Mouse (Mus musculus) intestine, embryonic 14.5 days (tissue): Measurements from ENCODE around the gene Ikzf4. TPM values are rescaled to one million over a fixed set of nuclear protein-coding genes. Genes with fewer than 3 reads are reported as not detected.

Experiments used
- ATAC-seq: fragments of 200-750 bp; cut with Nextera tagmentation; replicated peaks from 2 replicates; pipeline ENCODE4 v1.8.0; 2017; ENCODE audit warnings: low read depth, moderate number of reproducible peaks, moderate TSS enrichment, moderate library complexity; ENCODE audit not compliant: low FRiP score, low TSS enrichment
- DNase-seq: peaks from one replicate; pipeline ENCODE4 v3.0.0-alpha.2; 2018; ENCODE audit warnings: low spot score
- H3K27ac ChIP-seq: fragments of 300-500 bp; sonication (generic); 2 replicates; pipeline ENCODE4 v1.5.1; 2014; ENCODE audit warnings: low read depth, mild to moderate bottlenecking, control low read depth
- H3K27me3 ChIP-seq: fragments of 300-500 bp; sonication (generic); replicated peaks from 2 replicates; pipeline ENCODE4 v1.6.1; 2014; ENCODE audit warnings: low read length, control low read depth; ENCODE audit not compliant: control insufficient read depth, insufficient read depth
- H3K36me3 ChIP-seq: fragments of 300-500 bp; sonication (generic); 2 replicates; pipeline ENCODE4 v1.6.1; 2014; ENCODE audit warnings: low read length, control low read depth; ENCODE audit not compliant: control insufficient read depth, insufficient read depth
- H3K4me1 ChIP-seq: fragments of 300-500 bp; sonication (generic); replicated peaks from 2 replicates; pipeline ENCODE4 v1.6.1; 2014; ENCODE audit warnings: low read length, control low read depth, mixed read lengths; ENCODE audit not compliant: control insufficient read depth, insufficient read depth
- H3K4me2 ChIP-seq: fragments of 300-500 bp; sonication (generic); 2 replicates; pipeline ENCODE4 v1.6.1; 2014; ENCODE audit warnings: low read length
- H3K4me3 ChIP-seq: fragments of 300-500 bp; sonication (generic); 2 replicates; pipeline ENCODE4 v1.5.1; 2014; ENCODE audit warnings: low read depth, low read length, control low read depth, mixed read lengths
- H3K9ac ChIP-seq: fragments of 300-500 bp; sonication (generic); 2 replicates; pipeline ENCODE4 v1.6.1; 2014; ENCODE audit warnings: mild to moderate bottlenecking, low read length
- H3K9me3 ChIP-seq: fragments of 300-500 bp; sonication (generic); 2 replicates; pipeline ENCODE4 v1.6.1; 2016; ENCODE audit warnings: low read length, control low read depth; ENCODE audit not compliant: control insufficient read depth
- WGBS: fragments of 180-500 bp; shearing (Covaris S2); extraction: QIAGEN DNeasy Blood & Tissue Kit; methylation state at CpG from one replicate; pipeline ENCODE4 v1.1.7; 2014; 5-methylcytosine and 5-hydroxymethylcytosine counted together
- polyA plus RNA-seq: library from polyadenylated mRNA; unstranded; fragments of >200 nt; fragmentation: Nextera tagmentation; extraction: Ambion mirVana; gene quantifications from 2 replicates; pipeline ENCODE4 v1.2.1, GENCODE M21; 2014

The Ikzf4 gene
- polyA plus RNA-seq, 1 experiment from 2014 or later, result 3.2 TPM

DNA sequence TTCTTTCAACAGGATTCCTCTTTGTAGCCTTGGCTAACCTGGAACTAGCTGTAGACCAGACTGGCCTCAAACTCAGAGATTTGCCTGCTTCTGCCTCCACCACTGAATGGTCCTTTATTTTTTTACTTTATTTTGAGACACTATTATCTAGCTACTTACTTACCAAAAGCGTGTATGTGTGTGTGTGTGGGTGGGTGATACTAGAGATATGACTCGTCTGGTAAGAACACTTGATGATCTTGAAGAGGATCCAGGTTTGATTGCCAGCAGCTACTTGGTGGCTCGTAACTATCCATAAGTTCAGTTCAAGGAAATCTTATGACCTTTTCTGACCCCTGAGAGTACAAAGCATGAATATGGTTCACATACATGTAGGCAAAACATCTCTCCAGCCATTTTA, 19.5 kb upstream of the Ikzf4 start:
- H3K4me1 ChIP-seq, result no peaks in the 10 kb centered on the region
- H3K4me3 ChIP-seq, result no peak overlapping the region
- H3K9ac ChIP-seq, result no peak overlapping the region
- DNase-seq (no peak), ATAC-seq (no peak)
- H3K36me3 ChIP-seq, result no peaks in the 10 kb centered on the region
- H3K27me3 ChIP-seq, result no peaks in the 10 kb centered on the region
- H3K9me3 ChIP-seq, result no peaks in the 10 kb centered on the region
- whole genome bisulfite sequencing, result 90% methylated on average over 3 of the region's 3 CpGs
- no peak overlapping the region for H3K27ac ChIP-seq
- no peak overlapping the region for H3K4me2 ChIP-seq

DNA sequence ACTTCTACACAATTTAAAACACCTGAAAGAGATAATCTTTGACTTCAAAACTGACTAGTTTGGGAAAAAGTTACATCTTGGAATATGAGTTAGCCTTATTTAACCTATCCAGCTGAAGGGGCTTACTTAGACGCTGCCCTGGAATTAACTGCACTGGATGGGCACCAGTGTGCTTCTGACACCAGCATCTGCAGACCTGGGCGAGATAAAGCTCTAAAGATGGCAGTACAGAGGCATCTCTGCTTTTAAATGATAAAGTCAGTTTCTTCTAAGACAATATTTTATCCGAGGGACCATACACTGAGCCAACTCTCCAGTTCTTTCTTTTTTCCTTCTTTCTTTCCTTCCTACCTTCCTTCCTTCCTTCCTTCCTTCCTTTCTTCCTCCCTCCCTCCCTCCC, 19.0 kb upstream of the Ikzf4 start:
- Histone ChIP-seq H3K4me2 (no peak overlapping the region), H3K27ac (no peak overlapping the region), H3K4me1 (no peaks in the 10 kb centered on the region), H3K9me3 (no peaks in the 10 kb centered on the region), H3K27me3 (no peaks in the 10 kb centered on the region), H3K4me3 (no peak overlapping the region), H3K36me3 (no peaks in the 10 kb centered on the region), H3K9ac (no peak overlapping the region)
- DNase-seq, result no peak
- ATAC-seq, result no peak
- WGBS, result 68% methylated on average over 3 of the region's 3 CpGs

DNA sequence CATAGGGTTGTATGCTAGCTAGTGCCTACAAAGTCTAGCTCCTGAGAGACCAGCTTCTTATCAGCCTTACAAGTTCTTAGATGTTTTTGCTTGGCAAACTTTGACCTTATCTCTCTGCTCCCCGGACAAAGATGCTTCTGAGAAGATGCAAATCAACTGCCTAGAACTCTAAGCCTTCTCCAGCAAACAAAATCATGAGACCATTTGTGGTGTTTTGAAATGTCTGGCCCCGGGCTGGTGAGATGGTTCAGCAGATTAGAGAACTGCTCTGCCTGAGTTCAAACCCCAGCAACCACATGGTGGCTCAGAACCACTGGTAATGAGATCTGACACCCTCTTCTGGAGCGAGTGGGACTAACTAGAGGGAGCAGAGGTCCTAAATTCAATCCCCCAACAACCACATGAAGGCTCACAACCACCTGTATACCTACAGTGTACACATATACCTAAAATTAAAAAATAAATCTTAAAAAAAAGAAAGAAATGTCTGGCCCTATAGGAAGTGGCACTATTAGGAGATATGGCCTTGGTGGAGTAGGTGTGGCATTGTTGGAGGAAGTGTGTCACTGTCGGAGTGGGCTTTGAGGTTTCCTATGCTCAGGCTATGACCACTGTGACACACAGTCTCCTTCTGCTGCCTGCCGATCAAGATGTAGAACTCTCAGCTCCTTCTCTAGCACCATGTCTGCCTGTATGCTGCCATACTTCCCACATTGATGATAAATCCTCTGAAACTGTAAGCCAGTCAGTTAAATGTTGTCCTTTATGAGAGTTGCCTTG, 17.8 kb upstream of the Ikzf4 start:
- no peaks in the 10 kb centered on the region for H3K36me3 ChIP-seq
- 59% methylated on average over 5 of the region's 5 CpGs for WGBS
- ATAC-seq, result no peak

DNA sequence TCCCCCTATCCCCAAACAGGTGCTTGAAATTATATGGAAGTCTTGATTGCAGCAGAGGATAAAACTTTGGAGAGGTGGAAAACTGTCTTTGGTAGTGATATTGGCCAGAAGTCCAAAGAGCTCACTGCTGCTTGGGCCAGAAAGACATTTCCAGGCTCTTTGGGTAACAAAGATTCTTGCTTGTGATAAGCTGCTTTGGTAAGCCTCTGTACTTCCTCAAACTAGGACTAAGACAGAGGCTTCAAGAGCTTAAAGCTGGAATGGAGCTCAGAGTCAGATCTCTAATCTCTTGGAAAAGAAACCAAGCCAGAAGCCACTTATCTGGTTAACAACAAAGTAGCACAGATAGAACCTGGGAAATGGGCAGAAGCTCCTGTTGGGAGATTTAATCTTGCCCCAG, 16.7 kb upstream of the Ikzf4 start:
- H3K27ac ChIP-seq, result no peak overlapping the region
- H3K9ac ChIP-seq, result no peak overlapping the region
- DNase-seq (no peak), ATAC-seq (no peak)
- no peaks in the 10 kb centered on the region for H3K4me1 ChIP-seq
- no peak overlapping the region for H3K4me2 ChIP-seq
- H3K4me3 ChIP-seq, result no peak overlapping the region
- no peaks in the 10 kb centered on the region for H3K36me3 ChIP-seq
- no peaks in the 10 kb centered on the region for H3K27me3 ChIP-seq
- no peaks in the 10 kb centered on the region for H3K9me3 ChIP-seq

More for the DNA sequence above, 17.8 kb upstream of the Ikzf4 start:
- no peak overlapping the region for H3K4me2 ChIP-seq
- no peaks in the 10 kb centered on the region for H3K9me3 ChIP-seq
- H3K4me3 ChIP-seq, result no peak overlapping the region
- no peak for DNase-seq
- H3K4me1 ChIP-seq, result no peaks in the 10 kb centered on the region
- H3K27ac ChIP-seq, result no peak overlapping the region
- H3K27me3 ChIP-seq, result no peaks in the 10 kb centered on the region
- H3K9ac ChIP-seq, result no peak overlapping the region

DNA sequence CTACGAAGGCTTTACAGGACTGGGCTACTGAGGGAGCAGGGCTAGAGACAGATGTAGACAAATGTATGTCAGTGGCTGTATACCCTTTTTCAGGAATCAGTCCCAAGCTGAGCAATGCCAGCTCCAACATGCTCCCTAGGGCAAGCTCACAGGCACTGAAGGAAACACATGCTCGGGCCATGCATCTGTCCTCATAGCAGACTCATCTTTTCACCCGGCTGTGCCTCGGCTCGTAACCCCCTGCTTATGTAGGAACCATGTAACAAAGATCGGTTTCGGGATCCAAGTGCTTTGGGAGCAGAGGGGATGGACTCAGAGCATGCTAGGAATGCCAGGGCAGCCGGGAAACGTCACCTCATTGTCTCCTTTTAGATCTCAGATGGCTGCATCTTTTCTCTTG, 13.7 kb upstream of the Ikzf4 start:
- DNase-seq (no peak), ATAC-seq (no peak)
- Histone ChIP-seq H3K4me2 (no peak overlapping the region), H3K4me1 (no peaks in the 10 kb centered on the region), H3K4me3 (no peak overlapping the region), H3K9ac (no peak overlapping the region), H3K27ac (no peak overlapping the region), H3K9me3 (no peaks in the 10 kb centered on the region), H3K36me3 (no peaks in the 10 kb centered on the region), H3K27me3 (no peaks in the 10 kb centered on the region)
- 36% methylated on average over 9 of the region's 9 CpGs for WGBS

DNA sequence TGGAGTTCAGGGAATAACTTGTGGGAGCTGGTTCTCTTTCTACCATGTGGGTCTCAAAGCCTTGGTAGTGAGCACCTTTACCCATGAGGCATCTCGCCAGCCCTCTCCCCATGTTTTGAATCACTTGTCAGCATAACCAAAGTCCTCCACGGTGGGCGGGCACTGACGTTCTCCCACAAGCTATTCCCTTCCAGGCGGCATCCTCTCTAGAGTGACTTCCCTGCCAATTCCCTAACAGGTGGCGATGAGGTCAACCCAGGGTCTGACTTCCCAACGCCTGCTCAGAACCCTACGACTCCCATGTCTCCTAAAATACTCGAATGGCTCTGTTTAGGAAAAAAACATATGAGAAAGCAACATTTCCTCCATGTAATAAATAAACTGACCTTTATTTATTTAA, 12.1 kb upstream of the Ikzf4 start:
- H3K27me3 ChIP-seq, result no peaks in the 10 kb centered on the region
- WGBS, result 52% methylated on average over 9 of the region's 9 CpGs
- DNase-seq (no peak), ATAC-seq (no peak)
- no peak overlapping the region for H3K4me3 ChIP-seq
- H3K36me3 ChIP-seq, result no peaks in the 10 kb centered on the region
- no peak overlapping the region for H3K4me2 ChIP-seq
- no peak overlapping the region for H3K27ac ChIP-seq
- H3K9me3 ChIP-seq, result no peaks in the 10 kb centered on the region
- H3K9ac ChIP-seq, result no peak overlapping the region
- no peaks in the 10 kb centered on the region for H3K4me1 ChIP-seq

DNA sequence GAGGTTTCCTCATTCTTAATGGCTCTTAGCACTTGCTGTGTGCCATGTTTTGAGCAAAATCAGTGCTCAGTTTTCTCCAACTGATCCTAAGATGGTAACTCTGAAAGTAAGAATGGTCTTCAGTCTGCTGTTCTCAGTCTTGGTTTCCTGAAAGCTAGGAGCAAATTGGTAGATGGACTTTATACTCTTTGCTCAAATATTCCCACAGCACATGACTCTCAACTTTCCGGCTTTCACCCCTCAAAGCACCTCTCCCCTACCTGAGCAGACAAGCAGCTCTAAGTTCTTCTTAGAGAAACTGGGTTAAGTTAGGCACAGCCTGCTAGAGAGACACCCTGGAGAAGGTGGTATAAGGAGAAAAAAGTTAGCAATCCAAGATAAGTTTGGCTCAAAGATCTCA, 10.9 kb upstream of the Ikzf4 start:
- Histone ChIP-seq H3K27ac (no peak overlapping the region), H3K4me3 (no peak overlapping the region), H3K4me2 (no peak overlapping the region), H3K27me3 (no peaks in the 10 kb centered on the region), H3K36me3 (no peaks in the 10 kb centered on the region), H3K4me1 (no peaks in the 10 kb centered on the region), H3K9me3 (no peaks in the 10 kb centered on the region), H3K9ac (no peak overlapping the region)
- DNase-seq (no peak), ATAC-seq (no peak)
- 74% methylated on average over 1 of the region's 1 CpGs for WGBS

DNA sequence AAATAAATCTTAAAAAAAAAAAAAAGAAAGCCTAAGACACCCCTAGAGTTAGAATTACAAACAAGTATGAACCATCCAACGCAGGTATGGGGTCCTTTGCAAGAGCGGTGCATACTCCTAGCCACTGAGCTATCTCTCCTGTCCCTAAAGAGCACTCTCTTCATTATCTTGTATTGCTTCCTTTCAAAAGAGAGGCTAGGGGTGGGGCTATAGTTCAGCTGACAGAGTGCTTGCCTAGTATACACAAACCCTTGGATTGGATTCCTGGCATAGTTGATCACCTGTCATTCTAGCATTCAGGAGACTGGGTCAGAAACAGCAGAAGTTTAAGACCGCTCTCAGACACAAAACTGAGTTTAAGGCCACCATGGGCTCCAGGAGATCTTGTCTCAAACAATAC, 9.5 kb upstream of the Ikzf4 start:
- ATAC-seq (no peak), DNase-seq (no peak)
- WGBS, result 59% methylated on average over 3 of the region's 3 CpGs
- Histone ChIP-seq H3K36me3 (no peaks in the 10 kb centered on the region), H3K4me3 (no peak overlapping the region), H3K9me3 (no peaks in the 10 kb centered on the region), H3K9ac (no peak overlapping the region), H3K27me3 (no peaks in the 10 kb centered on the region), H3K27ac (no peak overlapping the region), H3K4me1 (no peaks in the 10 kb centered on the region), H3K4me2 (no peak overlapping the region)

DNA sequence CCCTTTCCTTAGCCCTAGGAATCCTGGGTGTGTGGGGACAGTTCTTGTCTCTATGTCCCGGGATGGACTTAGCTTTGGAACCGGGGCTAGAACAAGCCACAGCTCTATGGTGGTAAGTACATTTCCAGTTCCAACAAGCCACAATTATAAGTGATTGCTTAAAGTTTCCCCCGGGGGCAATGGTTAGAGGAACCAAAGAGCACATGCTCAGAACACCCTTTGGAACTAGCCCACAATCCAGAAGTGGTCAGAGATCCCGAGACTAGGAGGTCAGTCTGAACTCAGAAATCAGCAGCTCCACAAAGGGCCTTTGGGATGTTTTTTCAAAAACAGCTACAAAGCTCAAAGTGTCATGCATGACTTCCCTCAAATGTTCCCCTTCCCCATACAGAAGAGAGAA, 8.1 kb upstream of the Ikzf4 start:
- no peak overlapping the region for H3K27ac ChIP-seq
- H3K4me1 ChIP-seq, result no peaks in the 10 kb centered on the region
- H3K4me3 ChIP-seq, result no peak overlapping the region
- no peak overlapping the region for H3K9ac ChIP-seq
- ATAC-seq (no peak), DNase-seq (no peak)
- H3K9me3 ChIP-seq, result no peaks in the 10 kb centered on the region
- no peak overlapping the region for H3K4me2 ChIP-seq
- WGBS, result 76% methylated on average over 4 of the region's 4 CpGs
- no peaks in the 10 kb centered on the region for H3K27me3 ChIP-seq
- H3K36me3 ChIP-seq, result no peaks in the 10 kb centered on the region
